Mouse (Mus musculus) natural killer cell, adult 2 months (primary cell): ENCODE results near the gene Glce.

Experiments used
- DNase-seq, 2 experiments: peaks; one replicate each; pipeline ENCODE4 v3.0.0; 2022; ENCODE audit warnings: low spot score in 2 of 2

The Glce gene

DNA sequence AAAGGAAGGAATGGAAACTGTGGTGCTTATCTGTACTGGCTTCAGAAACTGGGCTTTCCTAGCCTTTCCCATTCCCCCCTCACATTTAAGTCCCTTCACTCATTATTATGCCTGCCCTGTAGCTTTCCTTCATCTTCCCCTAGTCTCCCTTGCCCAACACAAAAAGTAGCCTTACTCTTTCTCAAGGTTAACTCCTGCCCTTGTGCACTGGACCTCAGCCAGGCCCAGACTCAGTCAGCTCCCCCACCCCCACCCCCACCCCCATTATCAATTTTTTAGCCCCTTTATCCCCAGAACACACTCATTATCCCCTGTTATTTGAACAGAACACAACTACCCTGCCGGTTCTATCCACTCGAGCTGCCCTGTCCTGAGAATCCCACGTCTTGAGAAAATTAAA, 1.0 kb upstream of the Glce start:
- no peak for DNase-seq

DNA sequence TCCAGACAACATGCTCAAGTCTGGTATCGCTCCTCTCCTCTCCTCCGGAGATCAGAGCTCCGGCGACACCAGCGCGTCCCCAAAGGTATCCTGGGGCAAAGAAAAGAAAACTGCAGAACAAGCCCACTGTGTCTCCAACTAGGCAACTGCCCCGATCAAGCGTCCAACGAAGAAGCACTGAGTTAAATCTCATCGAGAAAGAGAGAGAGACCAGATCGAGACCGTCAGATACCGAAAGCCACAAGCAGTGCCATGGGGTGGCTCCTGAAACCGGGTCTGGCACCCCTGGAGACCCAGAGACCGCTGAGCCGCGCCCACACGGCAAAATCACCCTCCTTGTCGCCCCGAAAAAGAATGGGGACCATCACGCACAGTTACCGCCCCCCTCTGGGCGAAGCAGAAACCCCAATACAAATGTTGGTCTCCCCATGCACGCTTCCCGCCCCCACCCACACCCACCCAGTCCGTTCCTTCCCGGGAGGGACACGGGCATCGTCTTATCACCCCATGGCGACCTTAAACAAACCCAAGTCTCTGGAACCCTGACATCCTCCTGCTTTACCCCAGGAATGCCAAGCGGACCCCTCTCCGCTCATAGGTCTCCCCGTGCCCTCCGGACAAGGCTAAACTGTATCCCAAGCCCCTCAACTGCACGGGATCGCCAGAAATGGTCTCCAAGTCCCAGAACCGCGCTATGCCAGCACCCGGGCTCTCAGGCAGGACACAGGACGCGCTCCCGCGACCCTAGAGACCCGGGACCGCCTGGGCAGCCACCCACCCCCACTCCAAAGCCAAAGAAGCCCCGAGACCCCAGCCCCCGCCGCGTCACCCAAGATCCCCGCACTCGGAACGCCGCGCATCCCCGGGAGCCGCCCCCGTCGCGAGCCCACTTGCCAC, 656 bp downstream of the Glce start:
- DNase-seq, result peak; percentile 22 to 46

DNA sequence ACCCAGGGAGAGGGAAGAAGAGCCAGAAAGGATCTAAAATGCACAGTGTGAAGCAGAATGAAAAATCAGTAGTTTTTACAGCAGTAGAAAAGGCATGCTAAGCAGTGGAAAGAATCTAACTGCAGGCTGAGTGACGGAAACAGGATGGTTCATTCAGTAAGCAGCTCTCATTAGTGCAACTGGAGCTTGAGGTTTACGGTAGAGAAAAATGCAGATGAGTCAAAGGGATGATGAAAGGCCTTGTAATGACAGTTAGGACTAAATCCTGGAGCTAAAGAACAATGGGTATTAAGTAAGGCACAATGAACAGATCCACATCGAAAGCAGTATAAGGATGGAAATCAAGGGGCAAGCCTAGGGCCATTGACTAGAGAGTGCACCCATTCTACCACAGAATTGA, 3.7 kb downstream of the Glce start:
- no peak for DNase-seq

DNA sequence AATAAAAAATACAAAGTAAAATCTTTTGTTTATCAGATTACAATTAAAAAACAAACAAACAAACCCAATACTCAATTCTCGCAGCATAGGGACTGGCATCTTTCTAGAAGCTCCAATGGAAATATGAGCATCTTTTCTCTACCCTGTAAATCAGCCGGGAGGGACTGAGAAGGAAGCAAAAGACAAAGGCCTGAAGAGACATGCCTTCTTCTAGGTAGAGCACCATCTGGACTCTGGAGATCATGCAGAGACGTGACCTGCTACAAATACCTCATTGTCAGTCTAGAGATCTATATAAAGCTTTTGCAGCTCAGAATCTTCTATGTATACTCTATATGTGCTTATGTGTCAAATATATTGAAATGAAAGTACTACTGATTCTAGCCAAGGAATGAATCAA, 6.6 kb downstream of the Glce start:
- DNase-seq, result no peak

DNA sequence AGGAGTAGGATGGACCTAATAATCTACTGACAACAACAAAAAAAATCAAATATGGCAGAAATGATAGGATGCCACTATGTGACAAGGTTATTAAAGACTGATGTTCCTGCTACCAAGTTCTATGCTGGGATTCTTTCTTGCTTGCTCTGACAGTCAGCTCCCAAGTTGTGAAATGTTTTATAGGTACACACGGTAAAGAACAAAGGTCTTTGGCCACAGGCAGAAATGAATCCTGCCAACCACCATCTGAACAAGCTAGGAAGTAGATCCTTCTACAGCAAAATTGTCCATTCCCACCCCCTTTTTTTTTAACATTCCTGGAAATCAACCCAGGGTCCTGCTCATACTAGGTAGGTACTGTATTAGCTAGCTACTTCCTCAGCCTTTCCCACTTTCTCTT, 25.9 kb downstream of the Glce start:
- no peak for DNase-seq

DNA sequence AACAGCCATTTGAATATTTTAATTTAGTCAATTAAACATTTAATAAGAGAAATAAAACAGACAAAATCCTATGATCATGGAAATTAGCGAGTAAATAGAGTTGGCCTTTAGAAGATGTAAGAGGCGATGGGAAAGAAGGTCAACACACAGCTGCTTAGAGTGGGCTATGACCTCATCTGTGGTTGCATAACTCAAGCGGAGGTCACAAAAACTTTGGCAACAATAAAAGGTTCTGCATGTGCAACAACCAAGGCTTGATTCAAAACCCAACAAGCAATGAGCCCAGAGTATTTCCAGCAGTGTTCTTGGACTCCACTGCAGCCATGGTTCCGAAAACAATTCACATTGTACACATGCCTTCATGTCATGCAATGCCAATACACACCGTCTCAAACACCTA, 30.9 kb downstream of the Glce start:
- no peak for DNase-seq

DNA sequence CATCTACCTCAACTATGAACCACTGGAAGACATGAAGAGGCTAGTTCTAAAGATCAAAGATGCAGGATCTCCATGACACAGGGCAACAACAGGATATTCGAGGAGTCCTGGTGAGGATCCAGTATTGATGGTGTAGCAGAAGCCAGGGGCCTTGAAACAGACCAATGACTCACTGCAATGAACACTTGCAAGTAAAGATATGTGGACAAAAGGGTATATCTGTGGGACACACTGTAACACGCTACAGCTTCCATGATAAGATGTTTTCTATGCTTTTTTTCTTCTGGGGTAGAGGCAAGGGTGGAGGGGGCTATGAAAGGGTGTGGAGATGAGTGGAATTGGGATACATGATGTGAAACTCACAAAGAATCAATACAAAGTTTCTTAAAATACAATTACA, 36.9 kb downstream of the Glce start:
- DNase-seq, result no peak

DNA sequence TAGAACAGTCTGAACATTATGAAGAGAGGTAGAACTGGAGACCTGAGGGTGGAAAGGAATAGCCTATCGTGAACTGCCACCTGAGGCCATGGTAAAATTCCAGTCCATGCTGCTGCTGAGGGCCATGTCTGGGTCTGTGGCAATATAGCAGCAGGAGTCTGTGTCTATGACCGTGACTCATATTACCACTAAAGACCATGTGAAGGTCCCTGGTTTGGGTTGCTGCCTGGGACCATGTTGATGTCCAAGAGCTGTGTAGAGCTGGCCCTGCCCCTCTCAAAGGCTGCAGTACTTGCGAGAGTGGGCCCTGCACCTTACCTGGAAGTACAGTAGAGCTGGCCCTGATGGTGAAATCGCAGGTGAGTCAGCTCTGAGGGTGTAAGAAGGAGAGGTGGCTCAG, 37.6 kb downstream of the Glce start:
- DNase-seq, result no peak

DNA sequence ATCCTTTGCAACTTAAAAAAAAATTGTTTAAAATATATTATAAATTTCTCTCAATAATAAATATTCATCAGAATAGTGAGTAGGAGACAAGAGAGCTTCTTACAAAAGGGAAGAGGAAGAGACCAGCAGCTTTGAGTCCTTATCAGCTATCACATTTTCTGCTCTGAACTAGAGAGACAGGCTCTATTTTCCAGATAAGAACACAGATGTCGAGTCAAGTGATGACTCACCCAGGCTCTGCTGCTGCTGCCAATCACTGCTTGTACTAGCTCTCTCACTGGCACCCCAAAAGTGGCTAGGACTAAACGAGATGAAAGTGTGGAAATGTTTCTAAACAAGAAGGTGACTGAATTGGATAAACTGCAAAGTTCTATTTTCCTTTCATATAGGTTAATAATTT, 39.5 kb downstream of the Glce start:
- no peak for DNase-seq

DNA sequence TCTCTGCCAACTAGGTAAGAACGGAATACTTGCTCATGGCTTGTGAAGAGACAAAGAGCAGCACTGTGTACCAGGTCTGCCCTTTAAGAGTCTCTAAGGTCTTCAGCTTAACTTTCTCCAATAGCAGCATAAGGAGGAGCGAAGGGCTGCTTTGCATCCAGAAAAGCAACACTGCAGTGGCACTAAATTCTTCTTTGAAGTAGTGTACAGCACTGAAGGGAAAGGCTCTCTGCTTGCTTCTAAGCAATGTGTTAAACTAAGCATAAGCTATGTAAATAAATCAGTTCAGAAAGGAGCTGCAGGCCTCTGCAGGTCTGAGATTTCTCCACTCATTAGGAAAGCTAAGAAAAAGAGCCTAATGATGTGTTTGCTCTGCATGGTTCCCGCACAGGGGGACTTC, 40.9 kb downstream of the Glce start:
- no peak for DNase-seq

DNA sequence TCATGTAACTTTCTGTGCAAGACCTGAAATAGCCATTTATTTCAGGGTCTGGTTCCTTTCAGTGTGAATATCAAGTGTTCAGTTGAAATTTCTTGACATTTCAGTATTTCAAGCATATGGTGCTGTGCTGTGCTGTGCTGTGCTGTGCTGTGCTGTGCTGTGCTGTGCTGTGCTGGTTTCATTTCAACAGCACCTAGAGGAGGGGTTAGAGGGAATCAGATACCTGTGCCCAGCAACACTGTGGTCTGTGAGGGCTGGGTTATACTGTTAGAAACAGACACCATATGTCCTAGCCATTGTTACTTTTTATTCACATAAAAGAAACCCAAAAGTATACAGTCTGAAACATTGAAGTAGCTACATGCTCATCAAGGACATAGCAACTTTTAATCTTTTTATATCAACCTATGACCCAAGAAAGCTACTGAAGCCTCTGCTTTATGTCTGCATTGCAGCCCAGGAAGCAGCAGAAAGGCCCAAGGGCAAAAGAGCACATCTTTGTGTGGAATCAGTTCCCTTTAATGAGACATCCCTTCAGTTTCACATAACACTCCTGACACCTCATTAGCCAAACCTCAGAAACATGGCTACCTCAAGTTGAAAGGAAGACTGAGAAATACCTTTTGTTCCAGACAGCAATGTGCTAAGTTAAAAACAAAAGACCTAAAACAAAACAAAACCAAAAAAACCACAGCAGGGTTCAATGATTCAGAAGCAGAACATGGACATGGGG, 42.3 kb downstream of the Glce start:
- no peak for DNase-seq

DNA sequence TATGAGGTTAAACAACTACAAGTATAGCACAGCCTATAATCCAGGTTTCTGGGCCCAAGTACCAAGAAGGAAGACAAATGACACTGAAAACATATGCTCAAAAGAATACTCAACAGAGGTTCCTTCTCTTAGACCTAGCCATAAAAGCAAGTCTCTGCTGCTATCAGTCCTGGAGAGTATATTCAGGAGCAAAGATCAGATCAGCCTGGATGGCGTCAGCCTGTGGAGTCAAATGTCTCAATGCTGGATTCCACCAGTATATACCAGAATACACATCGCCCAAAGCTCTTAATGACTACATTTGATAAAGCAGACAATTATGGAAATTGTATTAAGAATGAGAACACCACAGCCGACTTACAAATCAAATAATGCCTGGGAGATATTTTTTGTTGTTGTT, 60.2 kb downstream of the Glce start:
- no peak for DNase-seq

DNA sequence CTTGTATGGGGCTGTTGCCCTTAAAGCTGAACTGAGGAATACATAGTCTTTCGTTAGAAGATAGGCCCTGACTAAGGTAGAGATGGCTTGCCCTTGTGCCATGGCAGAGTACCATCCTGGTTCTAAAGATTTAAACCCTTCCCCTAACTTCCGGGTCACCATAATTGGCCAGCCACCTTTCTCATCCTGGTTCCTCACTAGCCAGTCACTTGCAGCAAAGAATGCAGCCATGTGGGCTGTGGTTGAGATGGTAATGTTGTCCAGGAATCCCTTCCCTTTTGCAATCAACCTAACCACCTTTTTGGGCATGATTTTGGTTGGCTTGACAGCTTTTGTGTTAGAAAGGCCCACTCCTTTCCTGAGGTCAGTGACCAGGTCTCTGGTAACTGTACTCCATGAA, 62.0 kb downstream of the Glce start:
- DNase-seq, result no peak

DNA sequence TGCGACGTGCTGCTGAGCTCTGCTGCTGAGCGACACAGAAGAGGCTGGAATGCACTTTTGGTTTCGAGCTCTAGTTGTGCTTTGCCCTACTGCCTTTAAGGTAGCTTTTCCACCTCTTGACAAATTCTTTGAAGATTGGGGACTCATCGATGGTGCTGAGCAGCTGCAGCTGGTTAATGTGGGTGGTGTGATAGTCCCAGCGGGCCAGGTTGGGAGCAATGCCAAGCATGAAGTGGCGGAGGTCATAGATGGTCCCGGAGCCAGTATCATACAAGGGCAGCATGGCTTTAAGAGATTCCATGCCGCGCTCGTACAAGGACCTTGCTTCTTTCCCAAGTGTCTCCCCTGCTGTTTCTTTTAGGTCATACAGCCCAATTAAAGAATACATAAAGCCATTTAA, 62.5 kb downstream of the Glce start:
- DNase-seq, result no peak

DNA sequence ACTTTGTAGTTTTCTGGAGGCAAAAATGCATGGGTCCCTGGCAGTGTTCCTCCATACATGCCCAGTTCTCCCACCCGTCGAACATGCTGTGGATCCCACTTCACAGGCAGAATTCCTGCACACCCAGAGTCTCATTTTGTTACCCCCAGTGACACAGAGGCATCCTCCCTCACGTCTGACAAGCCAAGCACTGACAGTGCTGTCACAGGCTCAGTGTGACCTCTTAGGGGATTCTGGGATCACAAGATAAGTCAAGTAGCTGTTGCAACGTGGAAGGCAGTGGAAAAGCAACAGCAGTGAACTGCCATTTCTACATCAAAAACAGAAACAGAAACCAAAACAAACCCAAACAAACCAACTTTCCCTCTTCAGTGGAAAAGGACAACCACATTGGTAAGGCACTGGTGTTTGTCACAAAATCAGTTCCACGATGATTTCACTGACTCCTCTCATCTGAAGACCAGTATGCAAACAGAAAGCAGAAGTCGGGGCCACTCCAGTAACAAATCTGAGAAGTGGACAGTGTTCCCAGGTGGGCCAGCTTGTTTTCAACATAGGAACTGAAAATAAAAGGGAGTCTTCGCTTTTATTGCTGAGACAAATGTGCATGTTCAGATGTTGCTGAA, 64.5 kb downstream of the Glce start:
- peak; percentile 6 to 13 for DNase-seq

DNA sequence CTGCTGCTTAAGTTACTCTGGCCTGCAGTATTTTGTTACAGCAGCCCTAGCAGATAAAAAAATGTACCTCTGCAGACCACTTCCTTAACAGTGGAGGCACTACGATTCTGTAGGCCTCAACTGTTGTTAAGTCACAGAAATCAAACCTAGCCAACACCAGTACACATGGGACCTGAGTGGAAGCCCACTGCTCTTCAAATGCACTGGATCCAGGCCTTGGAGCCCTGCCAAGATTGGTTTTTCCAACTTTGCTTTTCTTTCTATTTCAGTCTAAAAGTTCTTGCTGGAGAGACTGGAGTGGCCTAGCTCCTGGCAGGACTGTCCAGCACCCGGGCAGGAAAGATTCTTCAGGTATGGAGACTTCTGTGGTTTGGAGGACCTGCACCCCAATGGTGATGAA, 66.2 kb downstream of the Glce start:
- no peak for DNase-seq

DNA sequence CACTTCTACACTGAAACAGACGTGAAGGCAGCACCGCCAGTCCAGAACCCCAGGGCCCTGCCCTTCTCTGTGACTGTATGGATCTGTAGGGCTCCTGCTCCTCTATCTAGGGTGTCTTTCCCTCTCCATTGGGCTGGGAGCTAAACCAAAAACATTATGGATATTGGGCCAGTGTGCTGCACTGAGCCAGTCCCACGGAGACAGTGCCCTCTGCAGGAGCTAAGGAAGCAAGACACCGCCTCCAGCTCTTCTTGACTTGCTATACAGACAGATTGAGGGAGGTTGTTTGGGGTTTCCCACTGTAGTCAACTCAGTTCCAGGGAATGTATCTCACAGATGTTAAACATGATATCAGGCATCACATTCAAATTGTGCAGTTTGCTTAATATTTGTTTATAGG, 71.7 kb downstream of the Glce start:
- DNase-seq, result no peak

DNA sequence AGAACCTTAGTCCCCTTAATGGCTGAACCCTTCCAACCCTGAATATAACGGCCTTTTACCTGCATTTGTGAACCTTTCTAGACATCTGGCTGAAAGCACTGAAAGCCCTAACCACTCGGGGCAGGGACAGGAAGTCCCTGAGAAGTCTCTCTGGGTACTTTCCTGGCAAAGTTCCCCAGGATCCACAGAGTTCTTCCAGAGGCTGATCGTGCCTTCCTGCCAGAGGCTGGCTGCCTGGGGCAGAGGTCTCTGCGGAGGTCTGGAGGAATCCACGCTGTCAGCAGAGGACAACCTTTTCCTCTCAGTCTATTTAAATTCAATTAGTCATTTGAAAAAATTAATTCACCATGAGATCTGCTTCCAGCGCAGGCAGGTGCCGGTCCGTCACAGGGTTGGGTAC, 73.3 kb downstream of the Glce start:
- DNase-seq, result no peak

DNA sequence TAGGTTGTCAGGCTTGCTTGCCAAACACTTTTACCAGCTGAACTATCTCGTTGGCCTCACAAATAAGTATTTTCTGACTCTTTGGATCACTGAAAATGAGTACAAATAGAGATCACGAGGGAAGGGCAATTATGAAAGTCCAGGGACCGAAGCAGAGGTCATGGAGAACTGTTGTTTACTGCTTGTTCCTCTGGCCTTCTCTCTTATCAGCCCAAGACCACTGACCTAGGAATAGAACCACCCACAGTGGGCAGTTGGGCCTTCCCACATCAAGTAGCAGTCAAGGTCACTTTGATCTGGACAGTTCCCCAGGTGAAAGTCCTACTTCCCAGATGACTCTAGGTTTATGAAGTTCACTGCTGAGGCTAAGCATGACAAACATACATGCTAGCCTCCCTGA, 80.3 kb downstream of the Glce start:
- no peak for DNase-seq

DNA sequence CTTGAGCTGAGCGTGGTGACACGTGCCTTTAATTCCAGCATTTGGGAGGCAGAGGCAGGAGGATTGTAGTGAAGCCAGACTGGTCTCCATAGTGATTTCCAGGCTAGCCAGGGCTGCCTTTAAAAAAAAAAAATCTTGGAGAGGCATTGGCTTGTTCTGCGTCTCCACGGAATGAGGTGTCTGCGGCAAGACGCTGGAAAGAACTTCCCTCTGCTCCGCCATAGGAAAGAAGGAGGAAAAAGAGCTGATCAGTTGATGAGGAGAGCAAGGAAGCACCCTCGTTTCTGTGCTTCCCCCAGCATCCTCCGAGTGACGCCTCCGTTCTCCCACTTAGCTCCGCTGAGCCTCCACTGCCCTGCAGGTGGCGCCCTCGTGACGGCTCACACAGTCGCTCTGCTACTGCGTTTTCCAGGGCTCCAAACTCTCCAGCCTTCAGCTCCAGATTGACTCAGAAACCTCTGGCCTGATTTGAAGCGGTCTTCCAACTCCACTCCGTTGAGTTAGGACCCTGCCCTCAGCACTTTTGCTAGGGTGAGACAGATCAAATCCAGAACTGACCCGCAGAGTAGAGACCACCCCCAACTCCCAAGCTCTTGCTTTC, 82.3 kb downstream of the Glce start:
- DNase-seq, result peak; percentile 46 to 72

DNA sequence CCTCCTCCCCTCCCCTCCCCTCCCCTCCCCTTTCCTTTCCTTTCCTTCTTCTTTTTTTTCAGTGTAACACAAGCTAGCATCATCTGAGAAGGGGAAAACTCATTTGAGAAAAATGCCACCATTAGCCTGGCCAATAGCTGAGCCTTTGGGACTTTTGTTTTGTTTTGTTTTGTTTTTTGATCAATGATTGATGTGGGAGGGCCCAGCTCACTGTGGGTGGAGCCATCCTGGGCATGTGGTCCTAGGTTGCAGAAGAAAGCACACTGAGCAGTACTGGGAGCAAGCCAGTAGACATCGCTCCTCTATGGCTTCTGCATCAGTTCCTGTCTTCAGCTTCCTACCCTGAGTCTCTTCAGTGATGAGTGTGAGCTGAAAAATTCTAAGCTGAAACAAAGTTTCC, 86.6 kb downstream of the Glce start:
- no peak for DNase-seq

DNA sequence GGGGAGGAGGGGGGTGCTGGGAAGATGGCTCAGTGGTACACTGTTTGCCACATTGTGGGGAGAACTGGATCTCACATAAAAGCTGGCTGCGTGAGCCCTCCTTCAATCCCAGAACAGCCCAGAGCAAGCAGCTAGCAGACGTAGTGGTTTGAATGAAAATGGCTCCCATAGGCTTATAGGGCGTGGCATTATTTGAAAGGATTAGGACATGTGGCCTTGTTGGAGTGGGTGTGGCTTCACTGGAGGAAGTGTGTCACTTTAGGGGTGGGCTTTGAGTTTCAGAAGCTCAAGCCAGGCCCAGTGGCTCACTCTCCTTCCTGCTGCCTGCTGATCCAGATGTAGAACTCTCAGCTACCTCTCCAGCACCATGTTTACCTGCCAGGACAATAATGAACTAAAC, 90.2 kb downstream of the Glce start:
- no peak for DNase-seq

DNA sequence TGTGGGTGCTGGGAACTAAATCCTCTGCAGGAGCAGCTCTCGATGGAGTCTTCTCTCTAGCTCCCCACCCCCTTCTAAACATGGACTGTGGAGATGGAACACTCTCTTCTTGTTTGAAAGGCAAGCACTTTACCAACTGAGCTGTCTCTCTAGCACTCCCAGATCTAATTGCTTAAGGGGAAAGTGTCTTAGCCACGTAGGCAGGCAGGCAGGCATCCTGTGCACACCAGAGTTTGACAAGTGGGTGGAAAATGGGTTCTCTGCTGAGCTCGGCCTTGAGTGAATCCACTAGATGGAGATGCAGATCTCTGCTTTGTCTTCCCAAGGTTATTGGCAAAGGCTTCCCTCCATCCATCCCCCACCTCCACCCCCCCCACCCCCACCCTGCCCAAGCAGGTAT, 94.4 kb downstream of the Glce start:
- DNase-seq, result no peak
